Mouse (Mus musculus) spleen, postnatal 10 days (tissue): ENCODE data around the gene Loxl4.

ENCODE experiments used
- DNase-seq, 2 experiments: peaks; one replicate each; pipeline ENCODE4 v3.0.0; 2021 to 2022; ENCODE audit warnings: low spot score in 2 of 2

The Loxl4 gene

GRCm38 (mm10) chr19:42612654-42613053 lies at the start of gene Loxl4:
Gene Loxl4 (minus strand): TSS chr19:42612813.
- DNase-seq, result peak in 1 of 2 experiments; percentile 26

- DNase-seq, result no peak
Observed at GRCm38 (mm10) chr19:42661430-42662164, 49.0 kb upstream of the Loxl4 start.

GRCm38 (mm10) chr19:42660244-42660565 lies 47.6 kb upstream of the Loxl4 start:
- no peak for DNase-seq

- DNase-seq, result no peak
Observed at GRCm38 (mm10) chr19:42659354-42660243, 47.0 kb upstream of the Loxl4 start.

GRCm38 (mm10) chr19:42658435-42659135 lies 46.0 kb upstream of the Loxl4 start:
- no peak for DNase-seq

- no peak for DNase-seq
Observed at GRCm38 (mm10) chr19:42657769-42658168, 45.2 kb upstream of the Loxl4 start.

GRCm38 (mm10) chr19:42657306-42657705 lies 44.7 kb upstream of the Loxl4 start:
- no peak for DNase-seq

GRCm38 (mm10) chr19:42655006-42655405 lies 42.4 kb upstream of the Loxl4 start:
- peak; percentile 18 to 47 for DNase-seq

- DNase-seq, result no peak
Observed at GRCm38 (mm10) chr19:42653091-42653490, 40.5 kb upstream of the Loxl4 start.

GRCm38 (mm10) chr19:42652425-42652824 lies 39.8 kb upstream of the Loxl4 start:
- DNase-seq, result no peak

GRCm38 (mm10) chr19:42640211-42640610 lies 27.6 kb upstream of the Loxl4 start:
- no peak for DNase-seq

- DNase-seq, result no peak
Observed at GRCm38 (mm10) chr19:42639544-42639943, 26.9 kb upstream of the Loxl4 start.

- DNase-seq, result no peak
Observed at GRCm38 (mm10) chr19:42638604-42639481, 26.2 kb upstream of the Loxl4 start.

- no peak for DNase-seq
Observed at GRCm38 (mm10) chr19:42636631-42637030, 24.0 kb upstream of the Loxl4 start.

GRCm38 (mm10) chr19:42633650-42634049 lies 21.0 kb upstream of the Loxl4 start:
- DNase-seq, result no peak

- DNase-seq, result no peak
Observed at GRCm38 (mm10) chr19:42632301-42632700, 19.7 kb upstream of the Loxl4 start.

GRCm38 (mm10) chr19:42631541-42631961 lies 18.9 kb upstream of the Loxl4 start:
- DNase-seq, result no peak

- no peak for DNase-seq
Observed at GRCm38 (mm10) chr19:42628068-42628467, 15.5 kb upstream of the Loxl4 start.

GRCm38 (mm10) chr19:42613647-42614225 lies 1.1 kb upstream of the Loxl4 start:
- no peak for DNase-seq

- DNase-seq, result no peak
Observed at GRCm38 (mm10) chr19:42613116-42613515, 503 bp upstream of the Loxl4 start.

GRCm38 (mm10) chr19:42611746-42612145 lies 867 bp downstream of the Loxl4 start:
- no peak for DNase-seq
